Mouse (Mus musculus) cortical plate, adult 2 months (tissue): Measurements from ENCODE around the gene Dusp6. TPM values are rescaled to one million over a fixed set of nuclear protein-coding genes. Genes with fewer than 3 reads are reported as not detected.

ENCODE experiments used
- H3K27ac ChIP-seq: fragments of 200-500 bp; 2 replicates; pipeline ENCODE4 v1.5.1; 2012; ENCODE audit warnings: low read length, control low read depth, inconsistent platforms; ENCODE audit not compliant: insufficient read depth
- H3K4me1 ChIP-seq: fragments of 200-500 bp; 2 replicates; pipeline ENCODE4 v1.6.1; 2011; ENCODE audit warnings: low read length; ENCODE audit not compliant: control insufficient read depth, insufficient read depth
- H3K4me3 ChIP-seq: fragments of 200-500 bp; 2 replicates; pipeline ENCODE4 v1.5.1; 2011; ENCODE audit warnings: mild to moderate bottlenecking, low read length, control low read depth; ENCODE audit not compliant: insufficient read depth
- CTCF ChIP-seq: fragments of 200-500 bp; IDR thresholded peaks from 2 replicates; pipeline ENCODE4 v1.5.1; 2011; ENCODE audit warnings: mild to moderate bottlenecking, control low read depth, low read length; ENCODE audit not compliant: insufficient read depth; ENCODE audit errors: extremely low read depth
- POLR2A ChIP-seq: fragments of 200-500 bp; IDR thresholded peaks from 2 replicates; pipeline ENCODE4 v1.6.1; 2011; ENCODE audit warnings: mild to moderate bottlenecking, low read length, control low read depth; ENCODE audit not compliant: insufficient read depth; ENCODE audit errors: extremely low read depth
- polyA plus RNA-seq: library from polyadenylated mRNA; depleted of rRNA; stranded (reverse); fragments of >200 nt; gene quantifications from 2 replicates; pipeline ENCODE4 v1.2.3, GENCODE M21; 2012

The Dusp6 gene
- polyA plus RNA-seq, 1 experiment = 75.8 TPM

DNA sequence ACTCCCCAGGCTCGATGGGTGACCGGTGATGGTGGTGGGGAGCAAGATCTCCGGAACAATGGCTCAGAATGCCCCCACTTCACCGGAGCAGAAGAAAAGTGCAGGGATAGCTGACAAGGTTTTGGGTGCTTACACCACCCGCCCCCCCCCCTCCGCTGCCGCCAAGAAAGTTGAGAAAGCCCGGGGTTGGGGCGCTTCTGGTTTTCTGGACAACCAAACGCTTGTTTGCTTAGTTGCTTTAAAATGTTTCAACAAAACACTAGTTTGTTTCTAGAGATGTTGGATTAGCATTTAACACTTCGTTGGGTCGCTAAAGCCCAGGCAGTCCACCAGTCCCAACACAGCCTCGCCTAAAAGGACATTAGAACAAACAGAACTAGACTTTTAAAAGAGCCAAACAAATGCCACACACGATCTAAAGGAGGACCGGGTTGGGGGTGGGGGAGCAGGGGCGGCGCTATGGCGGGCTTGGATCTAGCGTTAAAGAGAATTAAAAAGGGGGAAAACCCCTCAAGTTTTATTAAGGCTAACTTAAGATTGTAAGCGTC, 638 bp upstream of the Dusp6 start:
- TF ChIP-seq CTCF (no peak), POLR2A (no peak)
- Histone ChIP-seq H3K4me1 (no peaks in the 10 kb centered on the region), H3K4me3 (peak overlapping the region; percentile 93), H3K27ac (peak overlapping the region; percentile 99)

GRCm38 (mm10) chr10:99263419-99264221, 589 bp downstream of the Dusp6 start:
- H3K27ac ChIP-seq = peak overlapping the region; percentile 88
- peak overlapping the region; percentile 93 for H3K4me3 ChIP-seq
- H3K4me1 ChIP-seq = peaks cover 1% of the 10 kb centered on the region; the same call in 1 of the 2 replicates
- TF ChIP-seq CTCF = no peak
- no peak for TF ChIP-seq POLR2A

DNA sequence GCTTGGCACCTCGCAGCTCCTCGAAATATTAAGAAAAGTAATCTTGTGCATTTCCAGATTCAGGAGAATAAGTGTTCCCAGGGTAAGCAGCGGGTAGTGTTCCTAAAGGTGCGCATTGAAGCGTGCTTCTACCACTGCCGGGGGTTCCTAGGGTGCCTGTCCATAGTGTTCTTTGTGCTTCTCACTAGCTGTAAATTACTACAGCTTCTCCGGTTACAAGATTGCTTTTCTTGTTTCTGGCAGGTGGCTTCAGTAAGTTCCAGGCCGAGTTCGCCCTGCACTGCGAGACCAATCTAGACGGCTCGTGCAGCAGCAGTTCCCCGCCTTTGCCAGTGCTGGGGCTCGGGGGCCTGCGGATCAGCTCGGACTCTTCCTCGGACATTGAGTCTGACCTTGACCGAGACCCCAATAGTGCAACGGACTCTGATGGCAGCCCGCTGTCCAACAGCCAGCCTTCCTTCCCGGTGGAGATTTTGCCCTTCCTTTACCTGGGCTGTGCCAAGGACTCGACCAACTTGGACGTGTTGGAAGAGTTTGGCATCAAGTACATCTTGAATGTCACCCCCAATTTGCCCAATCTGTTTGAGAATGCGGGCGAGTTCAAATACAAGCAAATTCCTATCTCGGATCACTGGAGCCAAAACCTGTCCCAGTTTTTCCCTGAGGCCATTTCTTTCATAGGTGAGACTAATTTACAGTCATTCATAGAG, 1.4 kb downstream of the Dusp6 start:
- H3K4me1 ChIP-seq = peaks cover 3% of the 10 kb centered on the region; the same call in 1 of the 2 replicates
- H3K4me3 ChIP-seq = peak overlapping the region; percentile 93

DNA sequence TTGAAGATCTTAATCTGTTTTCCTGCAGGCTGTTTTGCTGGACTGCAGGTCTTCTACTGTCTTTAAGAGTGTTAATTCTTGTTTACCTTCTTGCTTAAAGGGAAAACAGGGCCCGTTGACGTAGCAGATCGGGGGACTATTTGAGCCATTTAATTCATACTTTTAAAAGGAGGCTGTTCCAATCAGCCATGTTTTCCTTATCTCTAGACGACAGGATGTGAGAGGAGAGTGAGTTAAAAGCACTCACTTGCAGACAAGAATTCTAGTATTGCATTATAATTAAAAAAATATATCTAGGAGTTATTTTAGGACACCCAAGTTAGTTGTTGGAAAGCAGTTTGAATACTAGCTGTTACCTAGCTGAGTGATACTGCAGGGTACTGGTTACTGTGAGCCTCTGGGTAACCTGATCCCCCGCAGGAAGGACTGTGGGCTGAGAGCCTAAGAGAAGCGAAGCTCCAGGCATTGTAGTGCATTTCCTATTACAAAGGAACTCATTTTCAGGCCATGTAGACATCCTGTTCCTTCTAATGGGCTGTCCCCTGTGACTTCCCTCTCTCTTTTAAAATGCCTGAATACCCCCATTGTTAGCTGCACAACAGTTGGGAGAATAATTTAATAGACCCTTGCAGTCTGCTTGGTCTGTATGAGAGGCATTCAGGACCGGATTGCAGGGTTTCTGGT, 2.1 kb downstream of the Dusp6 start:
- Histone ChIP-seq H3K4me3 (peak overlapping the region; percentile 93), H3K27ac (peak overlapping the region; percentile 88), H3K4me1 (peaks cover 3% of the 10 kb centered on the region; the same call in 1 of the 2 replicates)
- TF ChIP-seq POLR2A (peak; percentile 47; the same call in 1 of the 2 replicates), CTCF (no peak)

More for the DNA sequence above, 1.4 kb downstream of the Dusp6 start:
- TF ChIP-seq POLR2A (no peak; the same call in 1 of the 2 replicates), CTCF (no peak)
- peak overlapping the region; percentile 88 for H3K27ac ChIP-seq

GRCm38 (mm10) chr10:99266025-99266424, 3.0 kb downstream of the Dusp6 start:
- Histone ChIP-seq H3K4me1 (peaks cover 3% of the 10 kb centered on the region; the same call in 1 of the 2 replicates), H3K4me3 (peak overlapping the region; percentile 93)
- TF ChIP-seq POLR2A (peak; percentile 36; the same call in 1 of the 2 replicates), CTCF (no peak)

GRCm38 (mm10) chr10:99267621-99268020, 4.6 kb downstream of the Dusp6 start:
- no peak overlapping the region for H3K4me3 ChIP-seq
- no peak overlapping the region for H3K27ac ChIP-seq
- TF ChIP-seq CTCF = no peak
- peaks cover 3% of the 10 kb centered on the region; the same call in 1 of the 2 replicates for H3K4me1 ChIP-seq

More at GRCm38 (mm10) chr10:99266025-99266424, 3.0 kb downstream of the Dusp6 start:
- H3K27ac ChIP-seq = peak overlapping the region; percentile 60

GRCm38 (mm10) chr10:99268421-99269300, 5.6 kb downstream of the Dusp6 start:
- TF ChIP-seq CTCF (no peak), POLR2A (no peak)
- Histone ChIP-seq H3K4me3 (no peak overlapping the region), H3K4me1 (peaks cover 3% of the 10 kb centered on the region; the same call in 1 of the 2 replicates), H3K27ac (peak overlapping the region; percentile 65)

DNA sequence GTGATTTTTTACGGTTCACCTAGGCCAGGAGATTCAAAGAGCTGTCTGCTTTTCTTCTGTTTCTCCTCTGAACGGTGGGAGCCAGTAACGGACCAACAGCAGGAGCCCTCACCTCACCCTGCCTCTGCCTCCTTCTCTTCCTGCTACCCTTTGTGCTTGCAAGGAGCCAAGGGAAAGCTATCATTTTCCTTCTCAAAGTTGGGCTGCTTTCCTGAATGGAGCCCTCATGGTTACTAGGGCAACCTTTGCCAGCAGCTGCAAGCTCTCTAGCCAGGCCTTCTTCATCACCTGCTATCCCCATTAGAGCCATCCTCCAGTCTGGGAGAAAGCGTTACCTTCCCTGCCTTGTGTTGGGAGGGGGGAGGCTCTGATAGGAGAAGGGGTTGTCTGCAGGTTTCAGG, 6.3 kb downstream of the Dusp6 start:
- Histone ChIP-seq H3K4me1 (peaks cover 3% of the 10 kb centered on the region; the same call in 1 of the 2 replicates), H3K27ac (peak overlapping the region; percentile 65), H3K4me3 (no peak overlapping the region)
- TF ChIP-seq CTCF (no peak), POLR2A (no peak)

GRCm38 (mm10) chr10:99269704-99270103, 6.7 kb downstream of the Dusp6 start:
- H3K27ac ChIP-seq = peak overlapping the region; percentile 65; the same call in 1 of the 2 replicates
- no peak overlapping the region for H3K4me3 ChIP-seq
- TF ChIP-seq POLR2A (no peak), CTCF (no peak)
- peaks cover 3% of the 10 kb centered on the region; the same call in 1 of the 2 replicates for H3K4me1 ChIP-seq
